Mouse (Mus musculus): ENCODE results near the gene Mia. TPM values are rescaled to one million over a fixed set of nuclear protein-coding genes. Genes with fewer than 3 reads are reported as not detected.
A peak's percentile ranks its signal among the peaks of the same experiment; 100 is the strongest.

Gene Mia
- polyA plus RNA-seq, 1 experiment from 2014 or later = 23.5 TPM

GRCm38 (mm10) chr7:27160921-27161320, 20.0 kb downstream of the Mia start:
- H3K27me3 ChIP-seq (ENCODE audit: insufficient read depth, low read length) = no peaks in the 10 kb centered on the region
- ATAC-seq (replicated peaks; ENCODE audit: low FRiP score, low read depth) (no peak), DNase-seq (ENCODE audit: low spot score) (no peak)
- 83% methylated on average over 3 of the region's 3 CpGs for WGBS
- H3K27ac ChIP-seq = peak overlapping the region; percentile 27; the same call in 1 of the 2 replicates
- no peak overlapping the region for H3K4me3 ChIP-seq (replicated peaks; ENCODE audit: low read depth, low read length)
- H3K4me2 ChIP-seq (ENCODE audit: low read length) = no peak overlapping the region
- no peak for TF ChIP-seq CTCF (IDR thresholded peaks at IDR 0.05; ENCODE audit: low read depth)
- peaks cover 31% of the 10 kb centered on the region; the same call in 1 of the 2 replicates for H3K4me1 ChIP-seq (replicated peaks; ENCODE audit: insufficient read depth, low read length)
- H3K9me3 ChIP-seq (replicated peaks; ENCODE audit: low read length) = no peaks in the 10 kb centered on the region
- H3K36me3 ChIP-seq (ENCODE audit: insufficient read depth, low read length) = peaks cover 22% of the 10 kb centered on the region
- no peak overlapping the region for H3K9ac ChIP-seq (ENCODE audit: low read depth, low read length)

- peak; percentile 99 for TF ChIP-seq CTCF (IDR thresholded peaks at IDR 0.05; ENCODE audit: low read depth)
- Histone ChIP-seq H3K9me3 (replicated peaks; ENCODE audit: low read length) (no peaks in the 10 kb centered on the region), H3K4me3 (replicated peaks; ENCODE audit: low read depth, low read length) (no peak overlapping the region), H3K27me3 (ENCODE audit: insufficient read depth, low read length) (no peaks in the 10 kb centered on the region), H3K9ac (ENCODE audit: low read depth, low read length) (no peak overlapping the region), H3K4me1 (replicated peaks; ENCODE audit: insufficient read depth, low read length) (peaks cover 24% of the 10 kb centered on the region; the same call in 1 of the 2 replicates), H3K36me3 (ENCODE audit: insufficient read depth, low read length) (peaks cover 18% of the 10 kb centered on the region), H3K27ac (peak overlapping the region; percentile 27; the same call in 1 of the 2 replicates), H3K4me2 (ENCODE audit: low read length) (no peak overlapping the region)
- peak; percentile 93 for ATAC-seq (replicated peaks; ENCODE audit: low FRiP score, low read depth)
- 9% methylated on average over 8 of the region's 8 CpGs for WGBS
- DNase-seq (ENCODE audit: low spot score) = peak; percentile 98
Measured at GRCm38 (mm10) chr7:27159882-27160281, 21.1 kb downstream of the Mia start.

GRCm38 (mm10) chr7:27159256-27159655, 21.7 kb downstream of the Mia start:
- Histone ChIP-seq H3K36me3 (ENCODE audit: insufficient read depth, low read length) (peaks cover 18% of the 10 kb centered on the region), H3K9me3 (replicated peaks; ENCODE audit: low read length) (no peaks in the 10 kb centered on the region), H3K4me1 (replicated peaks; ENCODE audit: insufficient read depth, low read length) (peaks cover 18% of the 10 kb centered on the region; the same call in 1 of the 2 replicates), H3K27me3 (ENCODE audit: insufficient read depth, low read length) (no peaks in the 10 kb centered on the region), H3K4me3 (replicated peaks; ENCODE audit: low read depth, low read length) (no peak overlapping the region), H3K4me2 (ENCODE audit: low read length) (no peak overlapping the region), H3K9ac (ENCODE audit: low read depth, low read length) (no peak overlapping the region), H3K27ac (no peak overlapping the region)
- no peak for DNase-seq (ENCODE audit: low spot score)
- no peak for ATAC-seq (replicated peaks; ENCODE audit: low FRiP score, low read depth)
- WGBS = 94% methylated on average over 6 of the region's 6 CpGs
- no peak for TF ChIP-seq CTCF (IDR thresholded peaks at IDR 0.05; ENCODE audit: low read depth)

GRCm38 (mm10) chr7:27158171-27158570, 22.8 kb downstream of the Mia start:
- Histone ChIP-seq H3K4me2 (ENCODE audit: low read length) (no peak overlapping the region), H3K4me3 (replicated peaks; ENCODE audit: low read depth, low read length) (no peak overlapping the region), H3K9me3 (replicated peaks; ENCODE audit: low read length) (no peaks in the 10 kb centered on the region), H3K36me3 (ENCODE audit: insufficient read depth, low read length) (peaks cover 18% of the 10 kb centered on the region), H3K27ac (no peak overlapping the region), H3K27me3 (ENCODE audit: insufficient read depth, low read length) (no peaks in the 10 kb centered on the region), H3K4me1 (replicated peaks; ENCODE audit: insufficient read depth, low read length) (peaks cover 9% of the 10 kb centered on the region; the same call in 1 of the 2 replicates), H3K9ac (ENCODE audit: low read depth, low read length) (no peak overlapping the region)
- WGBS = 94% methylated on average over 9 of the region's 9 CpGs
- DNase-seq (ENCODE audit: low spot score) (no peak), ATAC-seq (replicated peaks; ENCODE audit: low FRiP score, low read depth) (no peak)
- TF ChIP-seq CTCF (IDR thresholded peaks at IDR 0.05; ENCODE audit: low read depth) = no peak

- 79% methylated on average over 13 of the region's 13 CpGs for WGBS
- no peak for DNase-seq (ENCODE audit: low spot score)
- Histone ChIP-seq H3K4me3 (replicated peaks; ENCODE audit: low read depth, low read length) (no peak overlapping the region), H3K9me3 (replicated peaks; ENCODE audit: low read length) (no peaks in the 10 kb centered on the region), H3K27me3 (ENCODE audit: insufficient read depth, low read length) (no peaks in the 10 kb centered on the region), H3K4me2 (ENCODE audit: low read length) (no peak overlapping the region), H3K9ac (ENCODE audit: low read depth, low read length) (no peak overlapping the region), H3K27ac (no peak overlapping the region), H3K36me3 (ENCODE audit: insufficient read depth, low read length) (peaks cover 18% of the 10 kb centered on the region), H3K4me1 (replicated peaks; ENCODE audit: insufficient read depth, low read length) (peaks cover 8% of the 10 kb centered on the region; the same call in 1 of the 2 replicates)
- ATAC-seq (replicated peaks; ENCODE audit: low FRiP score, low read depth) = no peak
- TF ChIP-seq CTCF (IDR thresholded peaks at IDR 0.05; ENCODE audit: low read depth) = no peak
Measured at GRCm38 (mm10) chr7:27156005-27156404, 25.0 kb downstream of the Mia start.

- no peaks in the 10 kb centered on the region for H3K9me3 ChIP-seq (replicated peaks; ENCODE audit: low read length)
- H3K36me3 ChIP-seq (ENCODE audit: insufficient read depth, low read length) = peaks cover 11% of the 10 kb centered on the region
- 49% methylated on average over 10 of the region's 10 CpGs for WGBS
- ATAC-seq (replicated peaks; ENCODE audit: low FRiP score, low read depth) (peak; percentile 55; the same call in 1 of the 2 replicates), DNase-seq (ENCODE audit: low spot score) (no peak)
- H3K27me3 ChIP-seq (ENCODE audit: insufficient read depth, low read length) = no peaks in the 10 kb centered on the region
- H3K9ac ChIP-seq (ENCODE audit: low read depth, low read length) = no peak within 1 kb of the TSS
- peak within 1 kb of the TSS; percentile 60 for H3K27ac ChIP-seq
- H3K4me2 ChIP-seq (ENCODE audit: low read length) = no peak within 1 kb of the TSS
- TF ChIP-seq CTCF (IDR thresholded peaks at IDR 0.05; ENCODE audit: low read depth) = no peak
- H3K4me1 ChIP-seq (replicated peaks; ENCODE audit: insufficient read depth, low read length) = no peaks in the 10 kb centered on the region
- H3K4me3 ChIP-seq (replicated peaks; ENCODE audit: low read depth, low read length) = no peak within 1 kb of the TSS
Measured at GRCm38 (mm10) chr7:27153205-27153764, 27.7 kb downstream of the Mia start, which contains the start of gene Cyp2t4. Gene Cyp2t4, plus strand, starts transcription at chr7:27153714.
